Mouse (Mus musculus): ENCODE results near the gene Sh3d19.

GRCm38 (mm10) chr3:86123251-86123746 lies 152.4 kb downstream of the Sh3d19 start:
- TF ChIP-seq POLR2A (IDR thresholded peaks at IDR 0.05; ENCODE audit: control insufficient read depth, low read depth, low read length) = no peak
- TF ChIP-seq CTCF (IDR thresholded peaks at IDR 0.05; ENCODE audit: control insufficient read depth, insufficient read depth, insufficient replicate concordance, low read depth, low read length) = no peak

All from testis, adult 2 months (tissue).